Mouse (Mus musculus) kidney, adult 10 weeks (tissue): ENCODE measurements around the gene Cdc14b. TPM values are rescaled to one million over a fixed set of nuclear protein-coding genes. Genes with fewer than 3 reads are reported as not detected.

Source experiments
- polyA plus RNA-seq: library from polyadenylated mRNA; stranded (reverse); fragments of 350-450 nt; fragmentation: Illumina TruSeq; extraction: RNeasy Lipid Tissue Mini Kit (QIAGEN cat#74804); gene quantifications from one replicate; pipeline ENCODE4 v1.2.3, GENCODE M21; 2014; ENCODE audit warnings: low read depth, low replicate concordance

Gene Cdc14b
- 35.2 TPM for polyA plus RNA-seq

DNA sequence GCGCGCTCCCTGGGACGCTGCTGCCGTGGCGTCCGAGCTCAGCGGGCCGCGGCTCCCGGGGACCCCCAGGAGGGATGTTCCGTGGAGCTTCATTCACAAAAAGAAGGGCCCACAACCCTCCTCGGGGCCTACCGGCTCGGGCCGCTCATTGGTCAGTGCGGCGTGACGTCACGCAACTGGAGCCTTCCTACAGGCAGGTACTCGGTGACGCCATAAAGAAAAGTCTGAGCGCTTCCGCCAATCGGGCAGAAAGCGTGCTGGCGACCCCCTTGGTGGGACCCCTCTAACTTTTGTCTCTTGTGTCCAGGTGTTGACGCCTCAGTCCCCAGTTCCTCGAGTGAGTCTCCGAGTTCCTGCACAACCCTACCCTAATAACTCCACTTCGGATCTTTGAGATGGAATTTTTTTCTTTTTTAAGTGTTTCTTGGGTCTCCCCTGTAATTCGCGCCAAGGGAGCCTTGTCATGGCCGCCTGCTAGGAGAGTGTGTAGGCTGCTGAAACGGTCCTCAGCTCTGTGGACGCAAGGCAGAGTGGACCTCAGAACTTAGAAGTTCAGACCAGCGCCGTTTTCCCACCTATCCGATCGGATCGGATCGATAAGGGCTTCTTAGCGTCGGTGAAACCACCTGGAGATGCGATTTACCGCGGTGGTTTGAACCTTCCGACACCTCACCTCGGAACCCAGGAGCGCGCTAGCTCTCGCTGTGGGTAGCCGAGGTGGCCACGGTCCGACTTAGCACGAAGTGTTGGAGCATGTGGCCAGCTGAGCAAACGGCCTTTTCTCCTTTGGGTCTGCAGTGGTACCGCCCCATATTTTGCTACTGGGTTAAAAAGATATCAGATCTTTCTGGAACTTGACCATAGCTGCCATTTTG, at the start of gene Cdc14b:
Cdc14b (minus strand) TSS at position 412 of the 875 bp plus-strand sequence.

DNA sequence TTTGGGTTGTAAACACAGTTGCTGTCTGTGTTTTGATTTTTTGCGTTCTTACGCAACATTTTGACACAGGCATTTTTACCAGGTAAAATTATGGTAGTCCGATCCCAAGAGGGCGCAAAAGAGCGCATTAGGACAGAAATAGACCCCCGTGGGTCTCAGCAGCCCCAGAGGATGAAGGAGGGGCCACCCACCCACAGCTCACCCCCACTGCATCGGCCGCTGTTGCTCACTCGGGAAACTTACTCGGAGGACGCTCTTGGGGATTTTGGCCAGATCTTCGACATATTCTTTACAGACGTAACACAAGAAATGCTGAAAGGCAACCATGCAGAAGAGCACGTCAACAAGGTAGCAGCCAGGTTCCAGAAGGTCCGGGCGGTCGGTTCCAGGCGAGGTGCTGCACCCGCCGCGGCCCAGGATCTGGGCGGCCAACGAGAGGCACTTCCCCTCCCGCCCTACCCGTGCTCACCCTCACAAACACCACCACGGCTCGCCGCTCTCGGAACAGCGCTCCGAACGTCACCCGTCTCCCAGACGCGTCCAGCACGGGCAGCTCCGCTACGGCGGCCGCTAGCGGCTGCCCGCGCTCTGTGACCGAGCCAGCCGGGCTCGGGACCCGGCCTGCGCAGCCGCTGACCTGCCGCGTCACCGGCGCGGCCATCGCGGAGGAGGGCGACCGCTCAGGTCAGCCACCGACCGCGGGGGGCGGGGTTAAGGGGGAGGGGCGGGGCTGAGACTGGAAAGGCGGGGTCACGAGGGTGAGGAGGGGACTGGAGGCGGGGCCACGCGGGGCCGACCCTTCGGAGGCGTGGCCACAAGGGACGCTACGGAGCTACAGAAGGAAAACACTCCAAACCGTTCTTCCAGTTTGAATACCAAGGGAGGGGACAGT, 37.2 kb upstream of the Cdc14b start, which contains the start of gene Aaed1:
Aaed1 (minus strand) TSS at position 687 of the 892 bp plus-strand sequence.

DNA sequence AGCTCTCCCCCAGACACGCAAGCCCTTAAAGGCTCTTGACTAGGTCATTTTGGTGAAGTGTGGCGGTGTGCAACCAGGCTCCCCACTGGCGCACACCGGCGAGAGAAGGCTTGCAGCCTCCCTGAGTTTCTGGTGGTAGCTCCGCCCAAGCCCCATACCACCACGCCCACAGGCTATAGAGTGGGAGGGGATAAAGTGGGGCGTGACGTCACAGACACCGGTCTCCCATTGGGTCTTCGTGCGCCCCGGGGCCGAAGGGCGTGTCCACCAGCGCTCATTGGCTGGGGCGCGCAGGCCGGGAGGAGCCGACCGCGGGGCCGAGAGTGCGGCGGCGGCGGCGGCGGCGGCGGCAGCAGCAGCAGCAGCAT, 113.6 kb downstream of the Cdc14b start, which contains the start of gene Habp4:
Habp4 (plus strand) TSS at position 277 of the 368 bp plus-strand sequence.

DNA sequence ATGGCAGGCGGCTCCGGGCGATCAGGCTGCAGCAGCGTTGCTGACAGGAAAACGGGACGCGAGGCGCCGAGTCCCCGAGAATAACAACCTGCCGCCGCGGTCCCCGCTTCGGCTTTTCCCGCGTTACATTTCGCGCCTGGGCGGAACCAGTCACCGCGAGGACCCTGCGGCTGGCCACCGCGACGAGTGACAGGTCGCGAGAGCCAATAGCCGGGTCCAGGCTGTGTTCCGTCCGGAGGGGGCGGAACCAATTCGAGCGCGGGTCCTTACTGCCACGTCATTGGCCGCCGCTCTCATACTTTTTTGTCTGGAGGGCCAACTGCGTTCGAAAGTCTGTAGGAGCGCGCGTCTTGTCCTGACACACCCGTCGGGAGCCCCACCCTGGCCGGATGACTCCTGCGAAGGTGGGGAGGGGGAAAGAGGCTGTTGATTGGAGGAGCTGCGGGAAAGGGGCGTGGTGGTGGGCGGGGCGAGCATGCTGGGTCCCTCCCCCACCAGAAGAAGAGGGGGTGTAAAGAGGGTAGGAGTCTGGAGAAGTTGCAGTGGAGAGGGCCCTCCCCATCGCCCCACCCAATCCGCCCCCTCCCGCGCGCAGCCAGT, 121.9 kb downstream of the Cdc14b start, which contains the start of gene Zfp367:
Zfp367 (minus strand) TSS at position 120 of the 600 bp plus-strand sequence.

Other genes starting within 250 kb of the Cdc14b start
- not detected for gene Hsd17b3, start 186.1 kb downstream of the Cdc14b start, polyA plus RNA-seq
- gene Slc35d2, start 145.9 kb downstream of the Cdc14b start, polyA plus RNA-seq, result 28.8 TPM
- gene Zfp367, start 122.1 kb downstream of the Cdc14b start, polyA plus RNA-seq, result 52.5 TPM
- gene Habp4, start 113.5 kb downstream of the Cdc14b start, polyA plus RNA-seq, result 31.9 TPM
- gene Aaed1, start 37.4 kb upstream of the Cdc14b start, polyA plus RNA-seq, result 105 TPM
- gene Ctsl, start 95.6 kb upstream of the Cdc14b start, polyA plus RNA-seq, result 399 TPM
- 0.57 TPM for gene Cdk20, start 157.0 kb upstream of the Cdc14b start, polyA plus RNA-seq
- gene Fam240b, start 222.5 kb upstream of the Cdc14b start, polyA plus RNA-seq, result not detected